Mouse (Mus musculus) spleen, postnatal 10 days (tissue): ENCODE data around the gene Adgrg2.
A peak's percentile ranks its signal among the peaks of the same experiment; 100 is the strongest.

Experiments
- DNase-seq, 2 experiments: peaks; one replicate each; pipeline ENCODE4 v3.0.0; 2021 to 2022; ENCODE audit warnings: low spot score in 2 of 2

Adgrg2 gene

GRCm38 (mm10) chrX:160501687-160502047 is 111.2 kb downstream of the Adgrg2 start:
- no peak for DNase-seq

- peak; percentile 82 to 89 for DNase-seq
Observed at GRCm38 (mm10) chrX:160502048-160503041, 111.9 kb downstream of the Adgrg2 start, which contains the start of gene Phka2. TSS of gene Phka2 (plus strand) at chrX:160502166.

- no peak for DNase-seq
Observed at GRCm38 (mm10) chrX:160509046-160509445, 118.6 kb downstream of the Adgrg2 start.

GRCm38 (mm10) chrX:160510197-160510596 is 119.7 kb downstream of the Adgrg2 start:
- DNase-seq, result no peak

- DNase-seq, result no peak
Observed at GRCm38 (mm10) chrX:160516027-160516426, 125.5 kb downstream of the Adgrg2 start.

- DNase-seq, result no peak
Observed at GRCm38 (mm10) chrX:160542772-160543171, 152.3 kb downstream of the Adgrg2 start.
